Mouse (Mus musculus) heart, postnatal 14 days (tissue): ENCODE data around the gene Krtap10-4. TPM values are rescaled to one million over a fixed set of nuclear protein-coding genes. Genes with fewer than 3 reads are reported as not detected.
A peak's percentile ranks its signal among the peaks of the same experiment; 100 is the strongest.
"Not testable (repeated sequence)": the region's sequence is repeated elsewhere in the genome, so short reads cannot be mapped to it uniquely, and the experiment has no call there.

Experiments used
- DNase-seq, 2 experiments: peaks; one replicate each; pipeline ENCODE4 v3.0.0; 2021 to 2022
- intact Hi-C: fragments of 180-260 bp; cut with DNase I; formaldehyde crosslinking; loops from one replicate; pipeline ENCODE4 v1.15.1; 2025
- total RNA-seq, 2 experiments: library from RNA; stranded (reverse); gene quantifications; 2 replicates each; pipeline ENCODE4 v1.2.3; 2021

Krtap10-4 gene
- total RNA-seq, 2 experiments from 2014 or later: not detected

DNA sequence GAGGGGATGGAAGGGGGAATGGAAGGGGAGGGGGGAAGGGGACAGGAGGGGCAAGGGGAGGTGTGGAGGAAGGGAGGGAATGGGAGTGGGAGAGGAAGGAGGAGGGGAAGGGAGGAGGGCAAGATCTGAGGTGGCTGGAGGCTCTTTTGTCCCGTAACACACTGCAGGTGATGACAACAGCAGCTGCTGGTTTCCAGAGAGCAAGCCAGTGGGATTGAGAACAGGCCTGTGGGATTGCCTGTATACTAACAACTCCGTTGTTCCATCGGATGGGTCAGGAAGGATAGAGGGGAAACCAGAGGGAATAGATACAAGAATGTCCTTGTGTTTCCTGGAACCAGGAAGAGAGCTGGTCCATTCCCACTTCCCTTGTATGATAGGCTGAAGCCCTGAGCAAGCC, 29.2 kb downstream of the Krtap10-4 start:
- peak in 1 of 2 experiments; percentile 28 for DNase-seq
- intact Hi-C loops: no loop called here

- intact Hi-C loops: no loop called here
- DNase-seq: no peak
These were observed 31.9 kb downstream of the Krtap10-4 start, which contains the start of gene Gm9639 for GRCm38 (mm10) chr10:77794976-77795375. Gm9639 (minus strand) TSS chr10:77795076.

- intact Hi-C loops: no loop called here
- DNase-seq: no peak
These were observed 38.3 kb downstream of the Krtap10-4 start for GRCm38 (mm10) chr10:77788621-77789020.

GRCm38 (mm10) chr10:77787876-77788275, 39.0 kb downstream of the Krtap10-4 start, which contains the start of gene Gm7137:
Gm7137 (minus strand) TSS chr10:77788200.
- intact Hi-C loops: not testable (repeated sequence)
- DNase-seq: peak; percentile 17 to 56

- intact Hi-C loops, DNase-seq: not testable (repeated sequence)
These were observed 43.5 kb downstream of the Krtap10-4 start for GRCm38 (mm10) chr10:77783396-77783795.

DNA sequence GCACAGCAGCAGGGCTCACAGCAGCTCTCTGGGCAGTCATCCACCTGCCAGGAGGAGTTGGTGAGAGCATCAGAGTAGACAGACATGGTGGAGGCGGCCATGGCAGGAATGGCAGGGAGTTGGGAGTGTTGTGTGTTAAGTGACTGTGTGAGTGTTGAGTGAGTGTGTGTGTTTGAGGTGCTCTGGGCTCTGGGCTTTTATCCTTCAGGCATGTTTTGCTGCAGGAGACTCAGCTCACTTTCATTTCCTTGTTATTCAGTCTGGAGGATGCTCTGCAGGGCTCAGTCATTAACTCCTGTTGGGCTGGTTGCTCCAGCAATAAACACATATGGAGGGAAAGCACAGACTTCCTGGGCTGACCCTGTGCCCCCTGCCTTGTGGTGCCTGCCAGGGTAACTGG, 44.5 kb downstream of the Krtap10-4 start, which contains the start of gene Gm3250:
Gm3250 (minus strand) TSS at position 101 of the 400 bp plus-strand sequence.
- intact Hi-C loops, DNase-seq: not testable (repeated sequence)

DNA sequence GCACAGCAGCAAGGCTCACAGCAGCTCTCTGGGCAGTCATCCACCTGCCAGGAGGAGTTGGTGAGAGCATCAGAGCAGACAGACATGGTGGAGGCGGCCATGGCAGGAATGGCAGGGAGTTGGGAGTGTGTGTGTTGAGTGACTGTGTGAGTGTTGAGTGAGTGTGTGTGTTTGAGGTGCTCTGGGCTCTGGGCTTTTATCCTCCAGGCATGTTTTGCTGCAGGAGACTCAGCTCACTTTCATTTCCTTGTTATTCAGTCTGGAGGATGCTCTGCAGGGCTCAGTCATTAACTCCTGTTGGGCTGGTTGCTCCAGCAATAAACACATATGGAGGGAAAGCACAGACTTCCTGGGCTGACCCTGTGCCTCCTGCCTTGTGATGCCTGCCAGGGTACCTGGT, 50.1 kb downstream of the Krtap10-4 start, which contains the start of gene Gm7138:
Gm7138 (minus strand) TSS at position 101 of the 400 bp plus-strand sequence.
- DNase-seq, intact Hi-C loops: not testable (repeated sequence)

Other genes with a start within 250 kb of the Krtap10-4 start
- gene Pttg1ip, start 245.4 kb downstream of the Krtap10-4 start, total RNA-seq: 100 to 1,000 TPM; 128 to 132 TPM
- gene Sumo3, start 221.0 kb downstream of the Krtap10-4 start, total RNA-seq: 10 to 100 TPM; 53.7 to 61.6 TPM
- gene Gm49325, start 220.9 kb downstream of the Krtap10-4 start, total RNA-seq: 10 to 100 TPM in 1 of 2 experiments, 1 to 10 TPM in 1; 7.6 to 12.7 TPM
- gene Ube2g2, start 204.8 kb downstream of the Krtap10-4 start, total RNA-seq: 10 to 100 TPM; 59.2 to 60.6 TPM
- under 1 TPM in 1 of 2 experiments, not detected in 1; 0.17 TPM for gene Tspear, start 140.5 kb downstream of the Krtap10-4 start, total RNA-seq
- gene Gm19402, start 136.3 kb downstream of the Krtap10-4 start, total RNA-seq: not detected
- gene Gm9508, start 129.9 kb downstream of the Krtap10-4 start, total RNA-seq: not detected
- not detected for gene Gm10272, start 120.5 kb downstream of the Krtap10-4 start, total RNA-seq
- not detected for gene Gm10024, start 115.6 kb downstream of the Krtap10-4 start, total RNA-seq
- not detected for gene Gm10142, start 111.3 kb downstream of the Krtap10-4 start, total RNA-seq
- not detected for gene Krtap12-1, start 106.5 kb downstream of the Krtap10-4 start, total RNA-seq
- not detected for gene Gm10100, start 100.6 kb downstream of the Krtap10-4 start, total RNA-seq
- gene Gm18596, start 84.5 kb downstream of the Krtap10-4 start, total RNA-seq: not detected
- not detected for gene Gm9736, start 75.7 kb downstream of the Krtap10-4 start, total RNA-seq
- not detected for gene Gm3233, start 67.4 kb downstream of the Krtap10-4 start, total RNA-seq
- not detected for gene Gm3238, start 55.8 kb downstream of the Krtap10-4 start, total RNA-seq
- gene Gm7138, start 50.2 kb downstream of the Krtap10-4 start, total RNA-seq: not detected
- not detected for gene Gm3250, start 44.6 kb downstream of the Krtap10-4 start, total RNA-seq
- not detected for gene Gm7137, start 38.9 kb downstream of the Krtap10-4 start, total RNA-seq
- gene Gm9639, start 32.0 kb downstream of the Krtap10-4 start, total RNA-seq: not detected
- gene Gm19668, start 28.0 kb downstream of the Krtap10-4 start, total RNA-seq: not detected
- gene Gm9507, start 15.3 kb downstream of the Krtap10-4 start, total RNA-seq: not detected
- not detected for gene Gm2696, start 12.4 kb downstream of the Krtap10-4 start, total RNA-seq
- not detected for gene Krtap10-10, start 8.9 kb upstream of the Krtap10-4 start, total RNA-seq
- gene Gm36176, start 19.7 kb upstream of the Krtap10-4 start, total RNA-seq: not detected
- gene Gm10318, start 25.8 kb upstream of the Krtap10-4 start, total RNA-seq: not detected
- not detected for gene Gm3285, start 34.9 kb upstream of the Krtap10-4 start, total RNA-seq
- under 1 TPM; 0.72 to 0.78 TPM for gene Lrrc3, start 75.4 kb upstream of the Krtap10-4 start, total RNA-seq
- gene Trpm2, start 143.5 kb upstream of the Krtap10-4 start, total RNA-seq: 1 to 10 TPM in 1 of 2 experiments, under 1 TPM in 1; 0.34 to 1.5 TPM
- 10 to 100 TPM in 1 of 2 experiments, 1 to 10 TPM in 1; 8.1 to 10.2 TPM for gene 1810043G02Rik, start 151.4 kb upstream of the Krtap10-4 start, total RNA-seq
- gene Pfkl, start 183.0 kb upstream of the Krtap10-4 start, total RNA-seq: 100 to 1,000 TPM; 104 to 107 TPM
- not detected for gene Dnmt3l, start 214.9 kb upstream of the Krtap10-4 start, total RNA-seq
- under 1 TPM in 1 of 2 experiments, not detected in 1; 0.12 TPM for gene Aire, start 216.5 kb upstream of the Krtap10-4 start, total RNA-seq
- gene Icosl, start 242.2 kb upstream of the Krtap10-4 start, total RNA-seq: 1 to 10 TPM; 5.5 to 6.0 TPM